In the genomic region with DNA sequence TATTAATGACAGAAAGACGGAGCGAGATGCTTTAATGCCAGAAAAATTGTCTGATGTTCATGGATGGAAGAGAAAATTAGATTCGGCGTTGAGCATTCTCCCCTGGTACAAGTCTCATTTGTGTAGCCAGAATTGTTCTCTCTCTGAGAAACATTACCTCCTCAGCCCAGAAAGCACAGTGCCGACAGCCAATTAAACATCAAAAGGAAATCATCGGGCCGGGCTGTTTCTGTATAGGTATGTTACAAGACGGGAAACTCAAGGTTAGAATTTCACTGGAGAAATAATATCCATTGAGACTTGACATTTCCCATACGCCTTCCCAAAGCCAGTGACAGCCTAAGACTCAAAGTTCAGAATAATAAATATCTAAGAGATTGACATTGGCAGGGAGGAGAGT, we compare ENCODE assay signal across 18 mouse cellular contexts.
DNase-seq lines count a peak whose midpoint lies in the region; ATAC-seq lines count a peak whose summit lies in the region.
"Had no signal": no experiment of that assay in that cellular context is flagged by ENCODE, and none has a peak within 500 bp of the region (broad histone marks: within the 10 kb centered on the region; RNA-seq: fewer than 3 reads in every experiment).

No protein-coding gene starts in this region.

- H3K36me3 ChIP-seq in kidney, embryonic 14.5 days (ENCODE audit: control insufficient read depth, insufficient read depth, low read length): peaks cover 10% of the 10 kb centered on the region; the same call in 1 of the 2 replicates
- H3K36me3 ChIP-seq in neural tube, embryonic 15.5 days: no peaks in the 10 kb centered on the region; the same call in 1 of the 2 replicates
- H3K36me3 ChIP-seq: hindbrain, embryonic 15.5 days; stomach, embryonic 15.5 days had no signal

- peak; percentile 55 for ATAC-seq in kidney, embryonic 14.5 days (ENCODE audit: low FRiP score, low TSS enrichment)
- no peak for ATAC-seq in neural tube, embryonic 15.5 days (ENCODE audit: low FRiP score)
- no peak for ATAC-seq in monocyte, adult 5-6 weeks (replicated peaks; ENCODE audit: insufficient number of reproducible peaks, low FRiP score, low TSS enrichment, poor library complexity, severe bottlenecking)
- ATAC-seq: activated CD4-positive, CD25-positive, alpha-beta regulatory T cell, adult 4 months; Patski had no signal

- WGBS in kidney, embryonic 14.5 days: 28% methylated on average over 9 of the region's 9 CpGs
- WGBS in neural tube, embryonic 15.5 days: 43% methylated on average over 9 of the region's 9 CpGs

- no peak overlapping the region for H3K4me3 ChIP-seq in kidney, embryonic 14.5 days (ENCODE audit: low read length)
- no peak overlapping the region for H3K4me3 ChIP-seq in neural tube, embryonic 15.5 days (replicated peaks)
- H3K4me3 ChIP-seq: hindbrain, embryonic 15.5 days; stomach, embryonic 15.5 days had no signal

- H3K4me2 ChIP-seq in kidney, embryonic 14.5 days (replicated peaks; ENCODE audit: low read depth, low read length): no peak overlapping the region
- no peak overlapping the region for H3K4me2 ChIP-seq in neural tube, embryonic 15.5 days
- H3K4me2 ChIP-seq: hindbrain, embryonic 15.5 days; stomach, embryonic 15.5 days had no signal

- no peak for DNase-seq in kidney, postnatal 4 days
- DNase-seq in neural tube, embryonic 10.5 days (ENCODE audit: extremely low spot score, low spot score): no peak
- DNase-seq in forelimb bud, embryonic 11.5 days (ENCODE audit: low read depth, low spot score): peak; percentile 69
- DNase-seq in adrenal gland, adult 18-20 months (ENCODE audit: low spot score in 2 of 2): no peak
- DNase-seq: adrenal gland, postnatal 25 days; cerebellum, adult 2 months; gastrocnemius, postnatal 14 days; kidney, adult 8-10 months; liver; lung, adult 18-20 months; right cerebral cortex, postnatal 14 days had no signal

- peaks cover 11% of the 10 kb centered on the region for H3K4me1 ChIP-seq in kidney, embryonic 14.5 days (ENCODE audit: control insufficient read depth, insufficient read depth, low read length)
- peaks cover 15% of the 10 kb centered on the region for H3K4me1 ChIP-seq in neural tube, embryonic 15.5 days
- H3K4me1 ChIP-seq: stomach, embryonic 15.5 days had no signal

- H3K27ac ChIP-seq in kidney, embryonic 14.5 days (ENCODE audit: low read depth, low read length): no peak overlapping the region
- 0 out of 2 replicates have a peak overlapping the region, but pooled peaks have one; percentile 14 for H3K27ac ChIP-seq in neural tube, embryonic 15.5 days (replicated peaks)
- H3K27ac ChIP-seq: hindbrain, embryonic 15.5 days; stomach, embryonic 15.5 days had no signal

- H3K9me3 ChIP-seq in kidney, embryonic 14.5 days (ENCODE audit: control insufficient read depth, low read length): no peaks in the 10 kb centered on the region
- H3K9me3 ChIP-seq in neural tube, embryonic 15.5 days (replicated peaks): no peaks in the 10 kb centered on the region
- H3K9me3 ChIP-seq: hindbrain, embryonic 15.5 days; stomach, embryonic 15.5 days had no signal

- no peaks in the 10 kb centered on the region for H3K27me3 ChIP-seq in kidney, embryonic 14.5 days (ENCODE audit: control insufficient read depth, insufficient read depth, low read length)
- 0 out of 2 replicates have a peak, but pooled peaks cover 2% of the 10 kb centered on the region for H3K27me3 ChIP-seq in neural tube, embryonic 15.5 days (replicated peaks)
- H3K27me3 ChIP-seq: Patski; stomach, embryonic 15.5 days had no signal

- H3K9ac ChIP-seq in kidney, embryonic 14.5 days (ENCODE audit: low read depth, low read length): no peak overlapping the region
- no peak overlapping the region for H3K9ac ChIP-seq in neural tube, embryonic 15.5 days (replicated peaks)
- H3K9ac ChIP-seq: hindbrain, embryonic 15.5 days; stomach, embryonic 15.5 days had no signal
